Mouse (Mus musculus): ENCODE data around the gene Tcf20. TPM values are rescaled to one million over a fixed set of nuclear protein-coding genes. Genes with fewer than 3 reads are reported as not detected.
"Not testable (repeated sequence)": the region's sequence is repeated elsewhere in the genome, so short reads cannot be mapped to it uniquely, and the experiment has no call there.

The Tcf20 gene
- total RNA-seq, 2 experiments from 2014 or later: 52.2 to 55.8 TPM

- intact Hi-C loops (cut with DNase I): no loop called here
- DNase-seq (ENCODE audit: low spot score): no peak
These were observed 148.5 kb downstream of the Tcf20 start for GRCm38 (mm10) chr15:82839146-82839545.

GRCm38 (mm10) chr15:82829917-82830316, 157.8 kb downstream of the Tcf20 start:
- no peak for DNase-seq (ENCODE audit: low spot score)
- intact Hi-C loops (cut with DNase I): no loop called here

- intact Hi-C loops (cut with DNase I): no loop called here
- no peak for DNase-seq (ENCODE audit: low spot score)
These were observed 161.8 kb downstream of the Tcf20 start for GRCm38 (mm10) chr15:82825866-82826265.

- no peak for DNase-seq (ENCODE audit: low spot score)
- intact Hi-C loops (cut with DNase I): no loop called here
These were observed 165.3 kb downstream of the Tcf20 start for GRCm38 (mm10) chr15:82822347-82822746.

- intact Hi-C loops (cut with DNase I): no loop called here
These were observed 166.0 kb downstream of the Tcf20 start for GRCm38 (mm10) chr15:82821657-82822056.

DNA sequence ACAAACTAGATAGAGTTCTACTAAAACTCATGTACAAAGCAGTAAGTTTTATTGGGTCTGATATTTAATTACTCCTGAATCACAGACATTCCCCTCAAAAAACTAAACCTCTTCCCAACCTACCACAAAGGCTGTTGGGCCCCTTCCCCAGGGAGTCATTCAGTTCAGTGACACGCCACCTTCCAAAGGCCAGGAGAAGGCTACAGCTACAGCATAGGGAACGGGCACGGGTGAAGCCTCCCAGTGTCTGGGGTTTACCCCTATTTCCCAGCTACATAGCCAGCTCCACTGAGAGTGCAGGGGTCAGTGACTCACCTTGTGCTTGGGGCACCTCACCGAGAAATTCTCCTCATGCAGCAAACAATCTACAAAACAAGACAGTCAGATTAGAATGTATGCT, 172.4 kb downstream of the Tcf20 start:
- intact Hi-C loops (cut with DNase I): loop anchor here (1.0 kb wide), 1 partner anchor 222 kb away; no protein-coding TSS in a partner anchor
- DNase-seq (ENCODE audit: low spot score): no peak

More at GRCm38 (mm10) chr15:82821657-82822056, 166.0 kb downstream of the Tcf20 start:
- no peak for DNase-seq (ENCODE audit: low spot score)

DNA sequence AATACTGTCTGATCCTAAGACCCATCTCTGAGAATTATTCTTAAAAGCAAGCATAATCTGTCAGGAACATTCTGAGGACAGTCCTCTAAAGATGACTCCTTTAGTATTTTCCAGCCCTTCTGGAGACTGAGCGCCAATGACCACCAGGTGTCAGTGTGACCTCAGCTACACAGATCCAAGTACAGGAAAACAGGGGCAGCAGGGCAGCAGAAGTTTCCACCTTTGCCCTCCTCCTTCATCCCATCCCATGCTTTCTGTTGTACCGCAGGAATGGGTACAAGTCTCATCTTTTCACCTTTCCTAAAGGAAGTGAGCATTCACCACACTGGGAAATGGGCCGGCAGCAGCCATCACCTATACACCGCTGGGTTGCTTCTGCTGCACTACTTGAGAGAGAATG, 172.9 kb downstream of the Tcf20 start:
- intact Hi-C loops (cut with DNase I): loop anchor here (1.0 to 5.0 kb wide), 2 partner anchors 222 to 392 kb away; no protein-coding TSS in a partner anchor
- no peak for DNase-seq (ENCODE audit: low spot score)

GRCm38 (mm10) chr15:82814321-82814720, 173.4 kb downstream of the Tcf20 start:
- no peak for DNase-seq (ENCODE audit: low spot score)

DNA sequence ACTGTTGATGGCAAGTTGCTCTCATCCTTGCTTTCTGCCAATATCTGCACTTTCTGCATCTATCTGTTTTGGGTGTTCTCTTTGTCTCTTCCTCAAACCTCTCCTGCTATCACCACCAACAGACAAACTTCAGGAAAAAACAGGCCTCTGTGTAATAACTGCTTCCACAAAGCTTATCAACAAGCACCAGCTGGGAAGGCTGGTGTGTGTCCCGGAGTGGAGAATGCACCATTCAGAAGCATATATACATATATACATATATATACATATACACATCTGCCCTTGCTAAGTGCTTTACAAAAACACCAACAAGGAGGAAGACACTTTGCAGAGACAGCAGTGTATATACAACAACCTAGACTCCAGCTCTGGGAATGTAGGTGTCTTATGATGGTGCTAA, 177.1 kb downstream of the Tcf20 start:
- intact Hi-C loops (cut with DNase I): loop anchor here (5.0 kb wide), 1 partner anchor 397 kb away; no protein-coding TSS in a partner anchor
- DNase-seq (ENCODE audit: low spot score): no peak

More at GRCm38 (mm10) chr15:82814321-82814720, 173.4 kb downstream of the Tcf20 start:
- intact Hi-C loops (cut with DNase I): loop anchor here (5.0 kb wide), 1 partner anchor 393 kb away; no protein-coding TSS in a partner anchor

DNA sequence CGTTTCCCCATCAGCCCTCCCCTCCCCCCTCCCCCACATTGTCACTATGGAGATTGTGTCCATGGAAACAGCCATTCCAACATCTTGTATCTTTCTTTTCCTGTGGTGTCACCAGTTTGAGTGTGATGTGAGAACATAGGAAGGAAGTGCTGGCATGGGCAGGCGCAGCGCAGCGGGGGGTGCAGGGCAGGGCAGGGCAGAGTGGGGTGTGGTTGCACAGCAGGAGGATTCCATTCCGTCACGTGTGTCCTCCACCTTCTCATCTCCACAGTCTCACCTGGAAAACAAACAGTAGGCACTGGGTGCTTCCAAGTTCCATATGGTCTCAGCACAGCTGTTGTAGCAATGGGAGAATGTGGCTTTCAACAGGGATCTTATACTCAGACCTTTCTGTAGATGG, 178.2 kb downstream of the Tcf20 start:
- no peak for DNase-seq (ENCODE audit: low spot score)
- intact Hi-C loops (cut with DNase I): loop anchor here (5.0 to 10.0 kb wide), 2 partner anchors 303 to 545 kb away; no protein-coding TSS in a partner anchor

GRCm38 (mm10) chr15:82806969-82807763, 180.5 kb downstream of the Tcf20 start:
- DNase-seq (ENCODE audit: low spot score): no peak
- intact Hi-C loops (cut with DNase I): loop anchor here (5.0 to 10.0 kb wide), 2 partner anchors 305 to 542 kb away; no protein-coding TSS in a partner anchor

DNA sequence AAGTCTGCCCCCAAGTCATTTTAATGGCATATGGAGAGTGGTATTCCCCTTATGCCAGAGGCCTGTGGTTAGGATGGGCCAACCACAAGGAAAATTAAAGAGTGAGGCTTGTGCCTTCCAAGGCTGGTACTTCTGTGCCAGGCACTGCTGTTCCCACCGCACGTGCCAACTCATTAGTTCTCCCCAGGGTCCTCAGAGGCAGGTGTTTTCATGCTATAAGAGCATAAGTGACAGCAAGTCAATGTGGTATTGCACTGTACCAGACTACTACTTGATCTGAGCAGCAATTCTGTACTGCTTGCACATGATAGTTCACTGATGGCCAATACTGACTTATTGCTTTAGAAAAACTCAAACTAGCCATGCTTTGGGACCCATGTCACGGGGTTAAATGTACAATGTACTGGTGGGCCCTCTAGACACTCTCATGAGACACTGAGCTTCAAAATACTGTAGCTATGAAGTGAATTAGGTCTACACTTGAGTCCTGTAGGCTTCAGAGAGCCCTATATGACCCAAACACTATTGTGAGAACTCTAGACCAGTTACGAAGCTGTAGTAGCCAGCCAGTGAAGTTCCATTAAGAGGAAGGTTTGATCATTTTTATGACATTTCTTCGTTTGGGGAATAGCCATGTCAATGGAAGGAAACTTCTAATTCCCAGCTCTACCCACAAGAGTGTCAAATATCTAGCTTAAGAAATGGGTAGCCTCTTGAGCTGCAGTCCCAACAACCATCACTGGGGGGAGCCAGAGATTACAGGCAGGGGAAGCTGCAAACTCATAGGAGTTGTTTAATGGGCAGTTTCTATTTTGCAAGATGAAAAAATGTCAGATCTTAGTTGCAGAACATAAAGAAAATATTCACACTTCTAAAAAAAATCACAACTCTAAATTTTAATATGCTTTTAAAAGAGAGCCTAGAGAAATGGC, 182.7 kb downstream of the Tcf20 start:
- peak; percentile 5 for DNase-seq (ENCODE audit: low spot score)
- intact Hi-C loops (cut with DNase I): loop anchor here (5.0 to 10.0 kb wide), 2 partner anchors 307 to 540 kb away; no protein-coding TSS in a partner anchor

- intact Hi-C loops (cut with DNase I): no loop called here
- no peak for DNase-seq (ENCODE audit: low spot score)
These were observed 191.7 kb downstream of the Tcf20 start for GRCm38 (mm10) chr15:82795936-82796440.

DNA sequence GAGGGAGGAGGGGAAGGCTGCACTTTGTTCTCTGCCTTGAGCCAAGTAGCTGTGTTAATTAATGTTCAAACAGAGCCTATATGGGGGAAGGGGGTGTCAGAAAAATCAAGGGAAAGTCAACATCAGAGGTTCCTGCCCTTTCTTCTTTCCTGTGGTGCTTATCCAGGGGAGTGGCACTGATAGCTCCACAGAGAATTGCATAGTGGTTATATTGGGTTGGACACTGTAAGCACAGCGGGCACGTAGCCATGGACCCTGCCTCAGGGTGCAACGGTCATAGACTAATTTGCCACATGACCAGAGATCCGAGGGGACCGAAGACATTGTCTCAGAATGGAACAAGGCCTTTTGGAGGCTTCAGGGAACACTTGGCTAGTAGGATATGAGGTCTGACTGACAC, 193.4 kb downstream of the Tcf20 start, which contains the start of gene Cyp2d26:
Gene Cyp2d26 (minus strand): TSS at position 18 of the 400 bp plus-strand sequence.
- intact Hi-C loops (cut with DNase I): no loop called here
- DNase-seq (ENCODE audit: low spot score): no peak

DNA sequence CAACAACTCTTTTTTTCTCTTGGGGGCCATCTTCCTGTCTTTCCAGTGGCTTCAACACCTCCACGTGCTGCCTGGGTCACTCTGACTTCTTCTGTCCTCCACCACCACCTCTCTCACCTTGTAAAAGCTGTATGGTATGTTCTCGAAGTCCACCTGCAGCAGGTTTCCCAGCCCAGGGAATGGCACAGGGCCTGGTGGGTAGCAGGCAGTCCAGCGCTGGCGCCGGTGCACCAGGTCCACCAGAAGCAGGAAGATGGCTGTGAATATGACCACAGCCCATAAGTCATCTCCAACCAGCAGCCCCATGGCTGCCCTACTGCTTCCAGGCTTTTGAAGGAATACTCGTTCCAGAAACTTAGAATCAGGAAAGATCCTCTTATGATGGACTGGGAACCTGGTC, 193.8 kb downstream of the Tcf20 start:
- intact Hi-C loops (cut with DNase I): no loop called here
- DNase-seq (ENCODE audit: low spot score): no peak

DNA sequence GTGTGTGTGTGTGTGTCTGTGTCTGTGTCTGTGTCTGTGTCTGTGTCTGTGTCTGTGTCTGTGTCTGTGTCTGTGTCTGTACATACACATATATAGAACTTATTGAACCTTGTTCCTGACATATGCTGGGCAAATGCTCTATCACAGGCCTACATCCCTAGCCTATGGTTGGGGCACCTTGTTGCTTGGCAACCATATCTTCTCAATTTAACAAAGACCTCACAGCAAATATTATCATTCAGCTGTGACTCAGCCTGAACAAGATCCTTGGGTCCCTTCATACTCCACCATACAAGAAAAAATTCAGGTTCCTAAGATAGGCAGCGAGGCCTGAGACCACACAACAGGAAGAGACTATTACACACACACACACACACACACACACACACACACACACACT, 194.2 kb downstream of the Tcf20 start:
- no peak for DNase-seq (ENCODE audit: low spot score)
- intact Hi-C loops (cut with DNase I): no loop called here

GRCm38 (mm10) chr15:82792566-82792965, 195.1 kb downstream of the Tcf20 start:
- no peak for DNase-seq (ENCODE audit: low spot score)
- intact Hi-C loops (cut with DNase I): no loop called here

- intact Hi-C loops (cut with DNase I): no loop called here
- DNase-seq (ENCODE audit: low spot score): no peak
These were observed 203.1 kb downstream of the Tcf20 start for GRCm38 (mm10) chr15:82784581-82784980.

GRCm38 (mm10) chr15:82783800-82784199, 203.9 kb downstream of the Tcf20 start:
- no peak for DNase-seq (ENCODE audit: low spot score)
- intact Hi-C loops (cut with DNase I): loop anchor here (2.0 kb wide), 1 partner anchor 101 kb away; no protein-coding TSS in a partner anchor

DNA sequence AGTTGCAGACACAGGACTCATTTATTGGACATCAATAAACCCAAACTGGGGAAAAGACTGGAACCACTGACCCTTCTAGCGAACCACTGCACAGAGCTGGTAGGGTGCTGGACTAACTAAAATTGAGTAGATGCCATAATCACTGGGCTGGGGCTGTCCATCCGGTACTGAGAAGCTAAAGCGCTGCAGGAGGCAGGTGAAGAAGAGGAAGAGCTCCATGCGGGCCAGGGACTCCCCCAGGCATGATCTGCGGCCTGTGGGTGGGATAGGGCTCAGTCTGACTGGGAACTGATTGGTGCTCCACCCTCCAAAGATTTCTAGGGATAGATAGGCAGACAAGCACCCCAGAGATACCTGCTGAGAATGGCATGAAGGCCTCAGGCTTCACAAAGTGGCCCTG, 209.8 kb downstream of the Tcf20 start:
- intact Hi-C loops (cut with DNase I); DNase-seq (ENCODE audit: low spot score): not testable (repeated sequence)
